Mouse (Mus musculus): ENCODE measurements around the gene Fam208b. TPM values are rescaled to one million over a fixed set of nuclear protein-coding genes. Genes with fewer than 3 reads are reported as not detected.
"Not testable (repeated sequence)": the region's sequence is repeated elsewhere in the genome, so short reads cannot be mapped to it uniquely, and the experiment has no call there.

The Fam208b gene
- total RNA-seq, 2 experiments from 2014 or later, result 24.3 to 29.0 TPM

- not testable (repeated sequence) for DNase-seq (ENCODE audit: low spot score in 2 of 2)
Measured at GRCm38 (mm10) chr13:3519994-3520393, 90.9 kb downstream of the Fam208b start.

GRCm38 (mm10) chr13:3519357-3519756 lies 91.6 kb downstream of the Fam208b start:
- DNase-seq (ENCODE audit: low spot score in 2 of 2), result not testable (repeated sequence)

Other genes with a start within 250 kb of the Fam208b start
- gene Gdi2, start 73.0 kb downstream of the Fam208b start, total RNA-seq (2021), result 100 to 1,000 TPM; 313 to 314 TPM
- gene Asb13, start 22.9 kb upstream of the Fam208b start, total RNA-seq (2021), result 10 to 100 TPM; 47.9 to 49.8 TPM
- not detected for gene Calml3, start 193.2 kb upstream of the Fam208b start, total RNA-seq (2021)
- not detected for gene Calm4, start 226.6 kb upstream of the Fam208b start, total RNA-seq (2021)
- gene Calm5, start 243.1 kb upstream of the Fam208b start, total RNA-seq (2021), result not detected

All from left cerebral cortex, adult 18-20 months (tissue).